Mouse (Mus musculus): ENCODE data around the gene Gdpd3. TPM values are rescaled to one million over a fixed set of nuclear protein-coding genes. Genes with fewer than 3 reads are reported as not detected.

The Gdpd3 gene
- total and polyA plus RNA-seq, 3 experiments: 1.3 to 1.6 (median 1.5) TPM

DNA sequence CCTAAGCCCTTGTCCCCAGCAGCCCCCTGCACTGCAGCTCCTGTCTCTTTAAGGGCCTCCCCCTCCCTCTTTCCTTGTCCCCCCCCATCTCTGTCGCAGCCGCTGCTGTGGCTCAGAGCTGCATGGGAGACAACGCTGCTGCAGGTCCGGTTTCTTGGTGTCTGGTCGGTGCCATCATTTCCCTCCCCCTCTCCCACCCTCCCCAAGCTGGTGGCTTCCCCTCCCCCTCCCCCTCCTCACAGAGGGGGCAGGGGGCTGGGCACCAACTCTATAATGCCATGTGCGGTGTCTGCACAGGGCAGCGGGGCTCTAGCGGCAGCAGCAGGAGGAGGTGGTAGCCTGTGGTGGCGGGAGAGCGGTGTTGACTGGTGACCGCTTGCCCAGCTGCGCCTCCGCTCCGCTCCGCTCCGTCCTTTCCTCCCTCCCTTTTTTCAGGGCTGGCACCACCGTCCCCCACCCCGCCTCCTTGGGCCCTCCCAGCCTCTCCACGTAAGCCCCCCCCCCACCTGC is 57.1 kb downstream of the Gdpd3 start:
- Histone ChIP-seq H3K27me3 (replicated peaks) (peaks cover 36% of the 10 kb centered on the region), H3K9ac (ENCODE audit: insufficient read depth, low read depth) (no peak overlapping the region), H3K4me3 (replicated peaks in 1 of 3; ENCODE audit: low read depth in 2 of 3, low read length in 2 of 3, poor library complexity in 1 of 3) (no peak overlapping the region), H3K36me3 (replicated peaks in 1 of 2; ENCODE audit: control insufficient read depth in 1 of 2, insufficient read depth in 1 of 2, low read length in 1 of 2) (no peaks in the 10 kb centered on the region), H3K4me1 (ENCODE audit: control insufficient read depth in 1 of 2, insufficient read depth in 2 of 2) (peaks cover 2 to 4% of the 10 kb centered on the region in 2 experiments; a peak in 1 of 4 replicates), H3K27ac (ENCODE audit: insufficient read depth, low read depth) (no peak overlapping the region), H3K4me2 (ENCODE audit: insufficient read depth, low read depth, poor library complexity, severe bottlenecking) (no peak overlapping the region), H3K79me2 (replicated peaks; ENCODE audit: control insufficient read depth, extremely low read depth, insufficient read depth, poor library complexity, severe bottlenecking) (no peaks in the 10 kb centered on the region), H3K9me3 (replicated peaks; ENCODE audit: low read length) (peaks cover 3% of the 10 kb centered on the region)
- in situ Hi-C loops (cut with MboI; ENCODE audit: low pct_ligation_motif_present, low pct_unique_long_range_greater_than_20kb, low sequenced_read_pairs): no loop called here
- no peak for TF ChIP-seq MAZ (IDR thresholded peaks at IDR 0.05; ENCODE audit: low read depth, low read length)
- no peak for TF ChIP-seq MEF2A (IDR thresholded peaks at IDR 0.05; ENCODE audit: borderline replicate concordance, low read depth, low read length)
- TF ChIP-seq NELFE (IDR thresholded peaks at IDR 0.05; ENCODE audit: low read depth, low read length): no peak
- TF ChIP-seq ETS1 (conservative IDR thresholded peaks at IDR 0.05; ENCODE audit: low read depth, low read length): no peak
- no peak for TF ChIP-seq KAT2A (IDR thresholded peaks at IDR 0.05; ENCODE audit: insufficient replicate concordance, low read length)
- no peak for TF ChIP-seq POLR2AphosphoS2 (IDR thresholded peaks at IDR 0.05; ENCODE audit: low read depth, low read length)
- no peak for TF ChIP-seq MAFK (IDR thresholded peaks at IDR 0.05; ENCODE audit: insufficient replicate concordance, low read length)
- no peak for TF ChIP-seq RAD21 (IDR thresholded peaks at IDR 0.05; ENCODE audit: low read depth, low read length)
- no peak for TF ChIP-seq JUN (IDR thresholded peaks at IDR 0.05; ENCODE audit: insufficient read depth, low read depth, low read length)
- TF ChIP-seq E2F4 (IDR thresholded peaks at IDR 0.05; ENCODE audit: insufficient replicate concordance, low read depth, low read length): no peak
- no peak for TF ChIP-seq TBP (conservative IDR thresholded peaks at IDR 0.05; ENCODE audit: low read depth, low read length)
- no peak for TF ChIP-seq USF1 (IDR thresholded peaks at IDR 0.05; ENCODE audit: low read depth, low read length)
- TF ChIP-seq ELF1 (IDR thresholded peaks at IDR 0.05; ENCODE audit: low read depth, low read length): no peak
- no peak for TF ChIP-seq JUND (conservative IDR thresholded peaks at IDR 0.05; ENCODE audit: low read depth, low read length)
- no peak for DNase-seq (ENCODE audit: extremely low read depth)
- dilution Hi-C loops (cut with MboI; ENCODE audit: extremely low pct_ligation_motif_present, extremely low pct_unique_long_range_greater_than_20kb, low sequenced_read_pairs): no loop called here

DNA sequence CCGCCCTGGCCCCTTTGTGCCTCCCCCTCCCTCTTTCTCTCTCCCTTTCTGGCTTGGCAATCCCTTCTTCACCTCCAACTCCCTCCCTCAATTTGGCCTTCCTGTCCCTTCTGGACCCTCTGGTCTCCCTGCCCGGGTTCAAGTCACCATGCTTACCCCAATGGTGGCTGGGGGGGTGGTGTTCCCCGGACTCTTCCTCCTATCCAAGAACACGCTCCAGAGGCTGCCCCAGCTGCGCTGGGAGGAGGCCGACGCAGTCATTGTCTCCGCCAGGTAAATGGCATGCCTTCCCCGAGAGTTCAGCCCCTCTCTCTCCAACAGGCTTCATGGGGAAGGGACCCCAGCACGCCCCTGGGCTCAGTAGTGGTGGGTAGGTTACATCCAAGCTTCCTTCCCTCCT is 57.8 kb downstream of the Gdpd3 start:
- Histone ChIP-seq H3K36me3 (replicated peaks in 1 of 2; ENCODE audit: control insufficient read depth in 1 of 2, insufficient read depth in 1 of 2, low read length in 1 of 2) (no peaks in the 10 kb centered on the region), H3K9me3 (replicated peaks; ENCODE audit: low read length) (peaks cover 2% of the 10 kb centered on the region), H3K9ac (ENCODE audit: insufficient read depth, low read depth) (no peak overlapping the region), H3K4me2 (ENCODE audit: insufficient read depth, low read depth, poor library complexity, severe bottlenecking) (no peak overlapping the region), H3K4me1 (ENCODE audit: control insufficient read depth in 1 of 2, insufficient read depth in 2 of 2) (peaks cover 2 to 4% of the 10 kb centered on the region in 2 experiments; a peak in 1 of 4 replicates), H3K27ac (ENCODE audit: insufficient read depth, low read depth) (no peak overlapping the region), H3K79me2 (replicated peaks; ENCODE audit: control insufficient read depth, extremely low read depth, insufficient read depth, poor library complexity, severe bottlenecking) (no peaks in the 10 kb centered on the region), H3K4me3 (replicated peaks in 1 of 3; ENCODE audit: low read depth in 2 of 3, low read length in 2 of 3, poor library complexity in 1 of 3) (no peak overlapping the region), H3K27me3 (replicated peaks) (peaks cover 42% of the 10 kb centered on the region)
- in situ Hi-C loops (cut with MboI; ENCODE audit: low pct_ligation_motif_present, low pct_unique_long_range_greater_than_20kb, low sequenced_read_pairs) (no loop called here), dilution Hi-C loops (cut with MboI; ENCODE audit: extremely low pct_ligation_motif_present, extremely low pct_unique_long_range_greater_than_20kb, low sequenced_read_pairs) (no loop called here)
- no peak for TF ChIP-seq CTCF (conservative IDR thresholded peaks at IDR 0.05 in 1 of 2, IDR thresholded peaks at IDR 0.05 in 1 of 2; ENCODE audit: low read depth in 2 of 2, low read length in 2 of 2)
- no peak for TF ChIP-seq EP300 (IDR thresholded peaks at IDR 0.05; ENCODE audit: low read length)
- TF ChIP-seq MXI1 (IDR thresholded peaks at IDR 0.05; ENCODE audit: low read depth, low read length): no peak
- no peak for TF ChIP-seq MAFK (IDR thresholded peaks at IDR 0.05; ENCODE audit: insufficient replicate concordance, low read length)
- TF ChIP-seq IRF4 (IDR thresholded peaks at IDR 0.05; ENCODE audit: low read depth, low read length): no peak
- no peak for TF ChIP-seq MEF2A (IDR thresholded peaks at IDR 0.05; ENCODE audit: borderline replicate concordance, low read depth, low read length)
- TF ChIP-seq MYC (IDR thresholded peaks at IDR 0.05; ENCODE audit: low read depth, low read length): no peak
- TF ChIP-seq POLR2AphosphoS2 (IDR thresholded peaks at IDR 0.05; ENCODE audit: low read depth, low read length): no peak
- no peak for TF ChIP-seq SIN3A (IDR thresholded peaks at IDR 0.05; ENCODE audit: low read length)
- no peak for TF ChIP-seq JUN (IDR thresholded peaks at IDR 0.05; ENCODE audit: insufficient read depth, low read depth, low read length)
- TF ChIP-seq MAZ (IDR thresholded peaks at IDR 0.05; ENCODE audit: low read depth, low read length): no peak
- no peak for TF ChIP-seq RCOR1 (conservative IDR thresholded peaks at IDR 0.05; ENCODE audit: low read depth, low read length)
- DNase-seq (ENCODE audit: extremely low read depth): no peak

Other genes with a start within 250 kb of the Gdpd3 start
Only the 20 nearest of the 27 such genes appear.
- gene Cln3, start 180.5 kb upstream of the Gdpd3 start, total RNA-seq (2012; rRNA removed): 20.7 and 21.9 TPM in 2 replicates
- 19.1 and 19.2 TPM in 2 replicates for gene Cln3, start 180.5 kb upstream of the Gdpd3 start, total RNA-seq (2014; rRNA removed)
- 46.2 and 47.2 TPM in 2 replicates for gene Cln3, start 180.5 kb upstream of the Gdpd3 start, polyA plus RNA-seq (2012; ENCODE audit: insufficient read length, low read depth)
- not detected in 2 replicates for gene Il27, start 171.4 kb upstream of the Gdpd3 start, total RNA-seq (2012; rRNA removed)
- not detected in 2 replicates for gene Il27, start 171.4 kb upstream of the Gdpd3 start, total RNA-seq (2014; rRNA removed)
- gene Il27, start 171.4 kb upstream of the Gdpd3 start, polyA plus RNA-seq (2012; ENCODE audit: insufficient read length, low read depth): 0.31 TPM in 1 of 2 replicates, not detected in the other
- 4.9 and 13.9 TPM in 2 replicates for gene Nupr1, start 135.5 kb upstream of the Gdpd3 start, total RNA-seq (2012; rRNA removed)
- gene Nupr1, start 135.5 kb upstream of the Gdpd3 start, total RNA-seq (2014; rRNA removed): 5.5 and 6.4 TPM in 2 replicates
- 12.5 and 13.5 TPM in 2 replicates for gene Nupr1, start 135.5 kb upstream of the Gdpd3 start, polyA plus RNA-seq (2012; ENCODE audit: insufficient read length, low read depth)
- 45.9 and 55.6 TPM in 2 replicates for gene Sgf29, start 117.0 kb upstream of the Gdpd3 start, total RNA-seq (2012; rRNA removed)
- 20.5 and 31.7 TPM in 2 replicates for gene Sgf29, start 117.0 kb upstream of the Gdpd3 start, total RNA-seq (2014; rRNA removed)
- 70.0 and 71.7 TPM in 2 replicates for gene Sgf29, start 117.0 kb upstream of the Gdpd3 start, polyA plus RNA-seq (2012; ENCODE audit: insufficient read length, low read depth)
- 0.17 and 0.34 TPM in 2 replicates for gene Sult1a1, start 89.9 kb upstream of the Gdpd3 start, total RNA-seq (2012; rRNA removed)
- gene Sult1a1, start 89.9 kb upstream of the Gdpd3 start, total RNA-seq (2014; rRNA removed): 0.80 and 0.87 TPM in 2 replicates
- 0.87 and 1.4 TPM in 2 replicates for gene Sult1a1, start 89.9 kb upstream of the Gdpd3 start, polyA plus RNA-seq (2012; ENCODE audit: insufficient read length, low read depth)
- gene Bola2, start 70.9 kb upstream of the Gdpd3 start, total RNA-seq (2012; rRNA removed): 136 and 155 TPM in 2 replicates
- gene Bola2, start 70.9 kb upstream of the Gdpd3 start, total RNA-seq (2014; rRNA removed): 60.4 and 72.8 TPM in 2 replicates
- 341 and 353 TPM in 2 replicates for gene Bola2, start 70.9 kb upstream of the Gdpd3 start, polyA plus RNA-seq (2012; ENCODE audit: insufficient read length, low read depth)
- gene Slx1b, start 70.5 kb upstream of the Gdpd3 start, total RNA-seq (2012; rRNA removed): 5.0 and 5.6 TPM in 2 replicates
- 4.4 and 4.7 TPM in 2 replicates for gene Slx1b, start 70.5 kb upstream of the Gdpd3 start, total RNA-seq (2014; rRNA removed)
- gene Slx1b, start 70.5 kb upstream of the Gdpd3 start, polyA plus RNA-seq (2012; ENCODE audit: insufficient read length, low read depth): 5.6 and 8.3 TPM in 2 replicates
- gene Coro1a, start 58.5 kb upstream of the Gdpd3 start, total RNA-seq (2012; rRNA removed): 287 and 312 TPM in 2 replicates
- 349 and 371 TPM in 2 replicates for gene Coro1a, start 58.5 kb upstream of the Gdpd3 start, total RNA-seq (2014; rRNA removed)
- gene Coro1a, start 58.5 kb upstream of the Gdpd3 start, polyA plus RNA-seq (2012; ENCODE audit: insufficient read length, low read depth): 203 and 228 TPM in 2 replicates
- 13.2 and 25.3 TPM in 2 replicates for gene Mapk3, start 6.7 kb upstream of the Gdpd3 start, total RNA-seq (2012; rRNA removed)
- gene Mapk3, start 6.7 kb upstream of the Gdpd3 start, total RNA-seq (2014; rRNA removed): 20.3 and 22.4 TPM in 2 replicates
- 38.9 and 48.5 TPM in 2 replicates for gene Mapk3, start 6.7 kb upstream of the Gdpd3 start, polyA plus RNA-seq (2012; ENCODE audit: insufficient read length, low read depth)
- gene Ypel3, start 10.6 kb downstream of the Gdpd3 start, total RNA-seq (2012; rRNA removed): 13.9 and 38.9 TPM in 2 replicates
- gene Ypel3, start 10.6 kb downstream of the Gdpd3 start, total RNA-seq (2014; rRNA removed): 26.0 and 33.9 TPM in 2 replicates
- 40.5 and 44.0 TPM in 2 replicates for gene Ypel3, start 10.6 kb downstream of the Gdpd3 start, polyA plus RNA-seq (2012; ENCODE audit: insufficient read length, low read depth)
- 15.2 and 15.8 TPM in 2 replicates for gene Tbx6, start 15.1 kb downstream of the Gdpd3 start, total RNA-seq (2012; rRNA removed)
- gene Tbx6, start 15.1 kb downstream of the Gdpd3 start, total RNA-seq (2014; rRNA removed): 12.3 and 12.8 TPM in 2 replicates
- 29.2 and 31.5 TPM in 2 replicates for gene Tbx6, start 15.1 kb downstream of the Gdpd3 start, polyA plus RNA-seq (2012; ENCODE audit: insufficient read length, low read depth)
- 201 and 213 TPM in 2 replicates for gene Ppp4c, start 26.2 kb downstream of the Gdpd3 start, total RNA-seq (2012; rRNA removed)
- 175 and 195 TPM in 2 replicates for gene Ppp4c, start 26.2 kb downstream of the Gdpd3 start, total RNA-seq (2014; rRNA removed)
- 161 and 168 TPM in 2 replicates for gene Ppp4c, start 26.2 kb downstream of the Gdpd3 start, polyA plus RNA-seq (2012; ENCODE audit: insufficient read length, low read depth)
- 0.30 TPM in 1 of 2 replicates, not detected in the other for gene Fam57b, start 31.3 kb downstream of the Gdpd3 start, total RNA-seq (2012; rRNA removed)
- not detected in 2 replicates for gene Fam57b, start 31.3 kb downstream of the Gdpd3 start, total RNA-seq (2014; rRNA removed)
- not detected in 2 replicates for gene Fam57b, start 31.3 kb downstream of the Gdpd3 start, polyA plus RNA-seq (2012; ENCODE audit: insufficient read length, low read depth)
- gene 4930451I11Rik, start 65.3 kb downstream of the Gdpd3 start, total RNA-seq (2012; rRNA removed): not detected in 2 replicates
- not detected in 2 replicates for gene 4930451I11Rik, start 65.3 kb downstream of the Gdpd3 start, total RNA-seq (2014; rRNA removed)
- not detected in 2 replicates for gene 4930451I11Rik, start 65.3 kb downstream of the Gdpd3 start, polyA plus RNA-seq (2012; ENCODE audit: insufficient read length, low read depth)
- 1.9 and 3.4 TPM in 2 replicates for gene Doc2a, start 81.1 kb downstream of the Gdpd3 start, total RNA-seq (2012; rRNA removed)
- not detected in 2 replicates for gene Doc2a, start 81.1 kb downstream of the Gdpd3 start, total RNA-seq (2014; rRNA removed)
- not detected in 2 replicates for gene Doc2a, start 81.1 kb downstream of the Gdpd3 start, polyA plus RNA-seq (2012; ENCODE audit: insufficient read length, low read depth)
- 70.9 and 103 TPM in 2 replicates for gene Hirip3, start 95.6 kb downstream of the Gdpd3 start, total RNA-seq (2012; rRNA removed)
- gene Hirip3, start 95.6 kb downstream of the Gdpd3 start, total RNA-seq (2014; rRNA removed): 42.4 and 44.7 TPM in 2 replicates
- gene Hirip3, start 95.6 kb downstream of the Gdpd3 start, polyA plus RNA-seq (2012; ENCODE audit: insufficient read length, low read depth): 190 and 267 TPM in 2 replicates
- 73.9 and 109 TPM in 2 replicates for gene Ino80e, start 96.0 kb downstream of the Gdpd3 start, total RNA-seq (2012; rRNA removed)
- gene Ino80e, start 96.0 kb downstream of the Gdpd3 start, total RNA-seq (2014; rRNA removed): 73.6 and 78.4 TPM in 2 replicates
- 216 and 243 TPM in 2 replicates for gene Ino80e, start 96.0 kb downstream of the Gdpd3 start, polyA plus RNA-seq (2012; ENCODE audit: insufficient read length, low read depth)
- gene Taok2, start 118.4 kb downstream of the Gdpd3 start, total RNA-seq (2012; rRNA removed): 28.5 and 29.0 TPM in 2 replicates
- gene Taok2, start 118.4 kb downstream of the Gdpd3 start, total RNA-seq (2014; rRNA removed): 13.6 and 15.3 TPM in 2 replicates
- 32.2 and 33.0 TPM in 2 replicates for gene Taok2, start 118.4 kb downstream of the Gdpd3 start, polyA plus RNA-seq (2012; ENCODE audit: insufficient read length, low read depth)
- 39.7 and 43.2 TPM in 2 replicates for gene Tmem219, start 156.6 kb downstream of the Gdpd3 start, total RNA-seq (2012; rRNA removed)
- gene Tmem219, start 156.6 kb downstream of the Gdpd3 start, total RNA-seq (2014; rRNA removed): 31.3 and 33.4 TPM in 2 replicates
- 37.4 and 39.3 TPM in 2 replicates for gene Tmem219, start 156.6 kb downstream of the Gdpd3 start, polyA plus RNA-seq (2012; ENCODE audit: insufficient read length, low read depth)
- 35.0 and 37.5 TPM in 2 replicates for gene Kctd13, start 162.5 kb downstream of the Gdpd3 start, total RNA-seq (2012; rRNA removed)
- gene Kctd13, start 162.5 kb downstream of the Gdpd3 start, total RNA-seq (2014; rRNA removed): 16.4 and 19.0 TPM in 2 replicates
- 35.2 and 40.4 TPM in 2 replicates for gene Kctd13, start 162.5 kb downstream of the Gdpd3 start, polyA plus RNA-seq (2012; ENCODE audit: insufficient read length, low read depth)

Measured in CH12.LX (cell line).